Mouse (Mus musculus) left cerebral cortex, adult 18-20 months (tissue): ENCODE results near the gene Cipc. TPM values are rescaled to one million over a fixed set of nuclear protein-coding genes. Genes with fewer than 3 reads are reported as not detected.
A peak's percentile ranks its signal among the peaks of the same experiment; 100 is the strongest.

Experiments used
- DNase-seq, 2 experiments: peaks; one replicate each; pipeline ENCODE4 v3.0.0; 2021 to 2022; ENCODE audit warnings: low spot score in 2 of 2, mixed read lengths in 1 of 2
- total RNA-seq, 2 experiments: library from RNA; stranded (reverse); gene quantifications; 2 replicates each; pipeline ENCODE4 v1.2.3; 2021

Gene Cipc
- total RNA-seq, 2 experiments from 2014 or later: 84.0 to 86.8 TPM

DNA sequence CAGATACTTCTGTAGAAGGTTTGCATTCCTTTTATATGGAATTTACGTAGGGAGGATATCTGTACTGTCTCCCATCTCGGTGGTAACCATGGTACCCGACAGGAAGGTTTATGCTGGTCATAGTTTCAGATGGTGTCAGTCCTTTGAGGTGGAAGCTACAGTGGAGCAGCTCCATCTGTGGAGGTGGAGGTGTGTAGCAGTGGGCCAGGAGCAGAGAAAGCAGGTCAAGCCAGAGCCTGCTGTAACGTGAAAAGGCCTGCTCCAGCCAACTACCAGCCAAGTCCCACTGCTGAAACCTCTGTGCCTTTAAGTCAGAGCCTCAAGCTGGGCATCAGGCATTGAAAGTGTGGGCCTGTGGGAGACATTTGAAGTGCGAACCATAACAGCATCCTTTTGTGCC is 11.7 kb downstream of the Cipc start:
- DNase-seq: no peak

DNA sequence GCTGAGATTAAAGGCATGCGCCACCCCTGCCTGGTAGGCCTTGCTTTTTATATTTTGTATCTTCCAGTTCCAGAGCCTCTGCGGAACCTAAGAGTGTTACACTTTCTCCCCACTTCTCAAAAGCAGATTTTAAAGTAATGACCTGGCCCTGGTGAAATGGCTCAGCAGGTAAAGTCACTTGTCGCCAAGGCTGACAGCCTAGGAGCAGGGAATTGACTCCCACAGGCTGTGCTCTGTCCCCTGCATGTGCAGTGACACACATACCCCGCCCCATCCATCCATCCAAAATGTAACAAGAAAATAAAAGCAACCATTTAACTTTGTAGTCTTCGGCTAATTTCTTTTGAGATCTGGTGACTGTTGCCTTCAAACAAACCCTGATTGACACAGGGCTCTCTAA is 12.8 kb downstream of the Cipc start:
- DNase-seq: no peak

DNA sequence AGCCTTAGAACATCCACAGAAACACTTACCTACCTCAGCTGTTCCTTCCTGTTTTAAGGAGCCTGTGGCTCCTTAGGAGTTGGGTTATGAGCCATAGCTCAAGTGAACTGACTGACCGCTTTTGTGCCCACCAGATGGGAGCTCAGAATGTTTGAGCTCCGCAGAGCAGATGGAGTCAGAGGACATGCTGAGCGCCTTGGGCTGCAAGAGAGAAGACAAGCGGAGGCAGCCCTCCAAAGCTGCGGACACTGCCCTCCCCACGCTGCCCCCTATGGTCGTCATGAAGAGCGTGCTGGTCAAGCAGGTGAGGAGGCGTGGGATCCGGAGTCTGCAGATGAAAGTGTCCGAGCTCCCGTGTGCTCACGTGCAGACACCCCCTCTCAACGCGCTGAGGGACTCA is 13.3 kb downstream of the Cipc start:
- DNase-seq: no peak

DNA sequence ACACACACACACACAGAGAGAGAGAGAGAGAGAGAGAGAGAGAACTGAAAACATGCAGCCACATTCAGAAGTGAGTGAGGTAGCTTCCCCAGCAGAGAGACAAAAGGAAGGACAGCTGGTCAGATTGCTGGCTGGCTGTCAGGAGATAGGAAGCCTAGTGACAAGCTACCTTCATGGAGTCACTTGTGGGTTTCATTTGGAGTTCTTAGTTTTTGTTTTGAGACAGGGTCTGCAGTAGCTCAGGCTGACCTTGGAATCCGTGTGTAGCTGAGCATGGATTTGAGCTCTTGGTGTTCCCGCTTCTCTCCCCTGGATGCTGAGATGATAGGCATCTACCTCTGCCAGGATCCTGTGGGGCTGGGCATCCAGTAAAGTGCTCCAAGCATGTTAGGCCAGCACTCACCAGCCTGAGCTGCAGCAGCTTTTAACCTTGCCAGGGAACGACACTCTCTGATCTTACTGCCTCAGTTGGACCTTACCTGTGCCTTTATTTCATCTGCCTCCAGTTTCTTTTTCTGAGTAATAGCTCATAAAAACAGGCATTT is 14.0 kb downstream of the Cipc start:
- no peak for DNase-seq

DNA sequence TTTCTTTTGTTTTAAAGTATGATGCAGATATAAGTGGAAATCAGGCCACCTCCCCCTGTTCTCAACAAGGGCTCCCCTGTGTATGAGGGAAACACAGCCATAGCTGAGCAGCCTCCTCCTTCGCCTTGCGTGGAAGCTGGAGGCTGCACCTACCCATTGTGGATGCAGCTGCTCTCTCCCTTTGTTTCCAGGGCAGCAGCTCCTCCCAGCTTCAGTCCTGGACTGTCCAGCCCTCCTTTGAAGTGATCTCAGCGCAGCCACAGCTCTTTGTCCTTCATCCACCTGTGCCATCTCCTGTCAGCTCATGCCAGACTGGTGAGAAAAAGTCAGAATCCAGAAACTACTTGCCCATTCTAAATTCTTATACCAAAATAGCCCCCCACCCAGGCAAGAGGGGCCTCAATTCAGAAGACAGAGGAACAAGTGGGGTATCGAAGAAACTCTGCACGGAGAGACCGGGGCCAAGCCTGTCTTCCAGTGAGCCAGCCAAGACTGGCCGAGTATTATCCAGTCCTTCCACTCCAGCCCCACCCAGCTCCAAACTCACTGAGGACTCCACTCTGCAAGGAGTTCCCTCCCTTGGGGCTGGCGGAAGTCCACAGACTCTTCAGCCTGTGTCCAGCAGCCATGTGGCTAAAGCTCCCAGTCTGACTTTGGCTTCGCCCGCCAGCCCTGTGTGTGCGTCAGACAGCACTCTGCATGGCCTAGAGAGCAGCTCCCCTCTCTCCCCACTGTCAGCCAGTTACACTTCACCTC is 14.9 kb downstream of the Cipc start:
- DNase-seq: no peak

DNA sequence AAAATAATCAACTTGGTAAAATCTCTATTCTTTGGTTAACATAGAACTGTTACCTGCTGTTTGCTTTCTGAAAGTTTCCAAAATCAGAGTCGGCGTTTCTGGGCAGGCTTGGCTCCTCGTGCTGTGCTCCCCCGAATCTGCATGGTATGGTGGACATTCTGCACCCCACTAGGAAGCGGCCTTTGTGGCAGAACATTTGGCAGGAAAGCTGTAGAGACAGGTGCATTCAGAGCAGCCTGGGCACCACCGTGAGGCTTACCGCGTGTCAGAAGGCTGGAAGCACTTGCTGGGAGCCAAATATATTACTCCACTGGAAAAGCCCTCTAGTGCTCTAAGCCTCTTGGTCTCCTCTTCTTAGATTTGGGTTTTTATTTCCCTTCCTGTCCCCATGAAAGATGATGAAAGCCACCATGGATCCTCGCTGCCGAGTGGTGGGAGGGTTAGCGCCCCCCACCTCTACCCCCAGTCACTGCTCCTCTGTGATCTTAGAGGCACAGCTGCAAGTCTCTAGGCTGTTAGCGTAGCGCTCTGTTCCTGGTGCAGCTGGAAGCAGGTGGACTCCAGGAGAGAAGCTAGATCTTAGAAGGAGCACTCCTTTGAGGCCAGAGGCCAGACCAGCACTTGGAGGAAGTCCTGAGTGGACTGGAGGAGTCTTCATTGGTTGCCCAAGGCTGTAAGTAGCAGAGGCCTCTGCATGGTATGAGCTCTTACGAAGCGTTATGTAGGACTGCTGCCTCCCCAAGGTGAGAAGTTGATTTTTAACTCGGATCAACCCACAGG is 17.6 kb downstream of the Cipc start:
- DNase-seq: no peak

DNA sequence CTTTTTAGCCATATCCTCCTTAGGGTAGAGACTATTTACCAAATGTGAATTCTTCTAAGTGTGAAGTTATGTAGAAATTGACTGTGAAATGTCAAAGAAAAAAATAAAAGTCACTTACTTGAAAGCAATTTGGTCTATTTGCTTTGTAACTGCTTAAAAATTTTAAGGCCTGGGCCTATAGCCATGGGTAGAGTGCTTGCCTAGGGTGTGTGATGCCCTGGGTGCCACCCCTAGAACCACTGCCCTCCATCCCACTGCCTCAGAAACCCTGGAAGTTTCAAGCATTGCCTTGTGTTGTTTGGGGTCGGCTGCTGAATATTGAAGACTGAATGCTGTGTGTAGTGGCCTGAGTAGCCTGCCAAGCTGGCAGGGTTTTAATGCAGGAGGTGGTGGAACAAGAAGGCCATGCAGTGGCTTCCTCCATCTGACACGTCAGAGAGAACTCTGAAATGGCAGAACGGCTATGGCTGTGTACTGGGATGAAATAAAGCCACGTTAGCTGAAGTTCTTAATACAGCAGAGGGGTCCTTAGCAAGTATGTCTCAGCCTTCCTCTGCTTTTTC is 18.5 kb downstream of the Cipc start:
- DNase-seq: no peak

DNA sequence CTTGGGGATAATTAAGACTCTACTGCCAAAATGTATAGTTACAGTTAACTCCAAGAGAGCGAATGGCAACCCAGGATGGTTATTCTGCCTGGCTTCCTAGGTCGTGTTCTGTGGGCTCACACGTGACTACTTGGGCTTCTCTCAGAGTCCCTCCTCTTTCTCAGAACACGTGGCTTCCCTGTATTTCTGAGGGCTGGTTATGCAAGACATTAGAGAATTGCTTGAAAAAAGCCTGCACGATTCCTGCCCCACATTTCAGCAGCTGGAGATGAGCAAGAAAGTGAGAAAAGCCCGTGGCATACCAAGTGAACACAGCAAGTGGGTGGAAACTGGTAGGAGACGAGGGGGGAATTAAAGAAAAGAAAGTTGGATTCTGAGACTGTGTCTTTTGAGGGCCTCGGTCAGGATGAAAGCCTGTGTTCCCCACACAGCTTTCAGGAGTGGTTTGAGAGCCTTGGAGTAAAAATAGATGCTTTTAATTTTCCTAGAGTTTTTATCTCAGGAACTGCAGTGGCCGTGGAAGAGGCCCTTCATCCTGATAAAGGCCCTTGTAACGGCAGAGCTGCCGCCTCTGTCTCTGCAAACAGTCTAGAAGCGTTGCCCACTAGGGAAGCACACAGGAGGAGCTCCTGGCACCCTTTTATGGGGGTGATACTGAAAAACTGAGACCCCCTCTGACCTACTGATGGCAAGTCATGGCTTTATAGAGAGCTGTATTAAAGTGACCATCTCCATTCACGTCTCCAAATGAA is 21.8 kb downstream of the Cipc start:
- peak; percentile 52 to 78 for DNase-seq

DNA sequence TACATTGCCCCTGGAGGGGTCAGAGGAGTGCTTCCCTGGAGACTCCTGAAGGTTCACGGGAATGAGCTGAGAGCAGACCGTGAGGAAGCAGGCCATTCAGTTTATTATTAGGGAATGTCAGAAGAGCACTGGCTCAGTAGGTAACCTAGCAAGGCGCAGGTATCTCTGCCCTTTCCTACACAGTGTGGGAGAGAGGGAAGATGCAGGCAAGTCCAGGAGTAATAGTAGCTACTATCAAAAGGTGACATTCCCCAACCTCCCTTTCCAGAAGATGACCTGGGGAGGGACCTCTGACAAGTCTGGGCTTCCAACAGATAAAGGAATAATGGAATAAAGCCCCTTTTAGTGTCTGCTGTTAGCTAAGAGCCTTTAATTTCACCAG is 22.4 kb downstream of the Cipc start:
- DNase-seq: no peak

DNA sequence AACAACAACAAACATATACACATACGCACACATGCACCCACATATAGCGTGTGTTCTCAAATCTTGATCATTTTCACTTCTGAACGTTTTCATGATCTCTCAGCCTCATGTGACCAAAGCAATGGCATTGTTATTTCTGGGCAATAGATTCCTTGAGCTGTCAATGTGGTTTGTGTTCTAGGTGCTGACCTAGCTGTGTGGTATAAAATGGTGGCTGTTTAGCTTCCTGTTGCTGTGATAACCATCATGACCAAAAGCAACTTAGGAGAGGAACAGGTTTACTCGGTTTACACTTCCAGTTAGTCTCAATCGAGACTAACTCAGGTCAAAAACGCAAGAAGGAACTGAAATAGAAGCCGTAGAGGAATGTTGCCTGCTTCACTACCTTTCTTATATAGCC is 24.2 kb downstream of the Cipc start:
- no peak for DNase-seq

DNA sequence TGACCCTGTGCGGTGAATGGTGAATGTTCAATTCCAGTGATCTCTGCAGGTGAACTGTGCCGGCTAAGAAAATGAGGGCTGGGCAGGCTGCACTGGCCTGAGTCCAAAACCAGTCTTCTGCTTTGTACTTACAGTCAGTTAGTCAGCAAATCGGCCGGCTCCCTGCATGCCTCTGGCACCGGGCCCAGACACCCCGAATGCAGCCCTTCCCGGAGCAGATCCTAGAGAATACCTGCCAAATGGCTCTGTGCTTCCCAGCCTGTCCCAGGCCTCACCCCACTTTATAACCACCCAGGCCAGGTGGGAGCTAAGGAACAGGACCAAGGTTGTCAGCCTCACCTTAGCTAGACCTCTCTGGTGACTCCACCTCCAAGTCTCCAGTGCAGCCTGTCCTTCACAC is 26.4 kb downstream of the Cipc start:
- peak in 1 of 2 experiments; percentile 74 for DNase-seq

DNA sequence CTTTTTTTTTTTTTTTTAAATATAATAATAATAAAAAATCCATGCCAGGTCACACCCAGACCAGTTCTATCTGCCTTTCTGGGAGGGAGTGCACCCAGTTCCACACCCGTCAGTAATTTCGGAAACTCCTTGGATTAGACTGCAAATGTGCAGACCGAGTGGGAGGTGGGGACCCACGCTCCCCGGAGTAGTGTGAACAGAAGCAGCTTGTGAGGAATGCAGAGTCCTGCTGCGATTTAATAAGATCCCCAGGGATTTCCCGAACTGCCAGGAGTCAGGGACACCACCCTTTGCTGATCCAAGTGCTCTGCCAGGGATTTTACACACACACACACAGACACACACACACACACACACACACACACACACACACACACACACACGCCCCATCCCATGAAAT is 26.9 kb downstream of the Cipc start:
- DNase-seq: peak; percentile 50 to 76

DNA sequence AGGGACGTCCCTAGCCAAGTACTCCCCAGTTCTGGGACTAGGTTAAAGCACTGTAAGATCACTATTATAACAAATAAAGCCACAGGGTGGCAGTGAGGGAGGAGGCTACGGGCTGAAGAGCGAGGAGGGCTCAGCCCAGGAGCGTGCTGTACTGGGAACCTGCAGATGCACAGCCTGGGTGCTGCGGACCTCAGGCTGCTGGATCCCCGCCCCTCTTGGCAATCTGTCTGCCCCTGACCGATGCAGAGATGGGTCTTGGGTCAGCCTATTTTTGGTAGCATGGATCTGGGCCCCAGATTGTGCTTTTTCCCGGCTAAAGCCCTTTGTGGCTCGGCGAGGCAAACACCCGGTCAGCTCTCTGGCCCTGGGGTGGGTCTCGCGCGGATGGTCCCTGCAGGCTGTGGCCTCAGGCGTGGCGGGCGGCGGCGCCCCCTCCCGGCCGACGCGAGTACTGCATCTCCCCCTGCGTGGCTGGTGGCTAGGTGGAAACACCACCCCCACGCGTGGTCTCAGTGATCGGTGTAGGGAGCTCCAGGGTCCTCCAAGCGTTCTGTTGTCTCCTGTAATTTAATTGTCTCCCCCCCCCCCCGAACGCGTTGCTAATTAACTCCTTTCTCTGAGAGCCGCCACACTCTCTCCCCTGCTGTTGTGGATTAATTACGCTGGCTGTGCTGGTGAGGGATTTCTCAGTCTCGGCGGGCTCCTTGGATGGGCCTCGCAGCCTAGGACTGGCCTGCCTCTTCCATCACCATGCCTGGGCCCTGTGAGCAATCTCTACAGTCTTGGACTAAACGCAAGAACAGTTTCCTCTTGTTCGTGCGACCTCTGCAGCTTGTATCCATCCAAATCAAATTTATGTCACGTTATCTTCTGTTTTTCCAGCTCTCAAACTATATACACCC is 27.8 kb downstream of the Cipc start:
- DNase-seq: peak; percentile 72 to 74

DNA sequence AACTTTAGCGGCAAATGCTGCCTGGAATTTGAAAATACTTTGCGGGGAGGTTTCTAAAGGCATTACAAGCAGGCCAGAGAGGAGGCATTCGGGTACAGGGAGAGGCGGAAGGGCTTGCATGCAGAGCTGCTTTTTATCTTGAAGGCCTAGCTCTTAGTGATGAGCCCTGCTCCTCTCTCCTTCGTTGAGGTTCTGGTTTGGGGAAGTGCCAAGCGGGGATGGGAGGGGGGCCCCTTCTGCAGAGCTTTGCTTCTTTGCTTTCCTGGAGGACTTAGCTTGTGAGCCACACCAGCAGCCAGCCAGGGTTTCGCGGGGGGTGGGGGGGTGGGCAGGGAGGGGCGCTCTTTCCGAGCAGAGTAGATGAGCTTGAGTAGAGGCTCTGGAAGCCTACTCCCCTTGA is 28.9 kb downstream of the Cipc start:
- no peak for DNase-seq

DNA sequence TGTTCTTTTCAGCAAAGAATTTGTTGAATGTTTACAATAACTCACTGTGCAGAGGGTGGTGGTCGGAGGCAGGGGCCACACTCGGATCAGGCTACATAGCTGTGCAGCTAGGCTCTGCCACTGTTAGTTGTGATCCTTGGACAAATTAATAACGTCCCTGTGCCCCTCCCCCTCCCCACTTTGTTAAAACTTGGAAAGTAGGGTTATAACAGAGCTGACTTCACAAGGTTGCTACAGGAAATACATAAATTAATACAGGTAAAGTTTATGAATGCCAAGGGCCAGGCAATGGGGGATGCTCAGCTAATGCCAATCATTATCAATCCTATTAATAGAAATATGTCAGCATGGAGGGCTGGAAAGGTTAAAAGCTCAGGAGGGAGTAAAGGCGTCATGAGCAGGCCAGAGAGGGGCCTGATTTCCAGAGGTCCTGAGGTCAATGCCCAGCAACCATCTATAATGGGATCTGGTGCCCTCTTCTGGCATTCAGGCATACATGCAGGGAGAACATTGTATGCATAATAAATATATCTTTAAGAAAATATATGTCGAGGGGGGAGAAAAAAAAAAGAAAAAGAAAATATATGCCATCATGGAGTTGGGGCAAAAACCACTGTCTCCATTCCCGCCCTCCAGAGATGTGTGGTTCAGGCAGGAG is 29.8 kb downstream of the Cipc start:
- no peak for DNase-seq

DNA sequence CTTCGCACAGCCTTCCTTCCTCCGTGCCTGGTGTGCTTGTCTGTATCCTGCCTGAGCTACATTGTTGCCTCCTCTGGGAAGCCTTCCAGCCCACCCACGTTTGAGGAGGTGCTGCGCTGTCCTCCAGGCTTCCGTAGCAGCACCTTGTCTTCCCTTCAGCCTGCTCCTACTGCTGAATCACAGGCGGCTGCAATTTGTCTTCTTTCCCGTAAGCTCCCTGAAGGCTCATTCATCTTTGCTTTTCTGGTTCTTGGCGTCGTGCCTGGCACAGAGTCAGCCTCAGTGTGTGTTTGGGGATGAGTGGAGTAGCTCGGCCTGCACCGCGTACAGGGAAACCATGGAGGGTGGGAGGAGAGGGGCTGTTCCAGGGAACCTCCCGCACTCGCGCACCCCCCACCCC is 31.0 kb downstream of the Cipc start:
- DNase-seq: peak; percentile 84 to 89

DNA sequence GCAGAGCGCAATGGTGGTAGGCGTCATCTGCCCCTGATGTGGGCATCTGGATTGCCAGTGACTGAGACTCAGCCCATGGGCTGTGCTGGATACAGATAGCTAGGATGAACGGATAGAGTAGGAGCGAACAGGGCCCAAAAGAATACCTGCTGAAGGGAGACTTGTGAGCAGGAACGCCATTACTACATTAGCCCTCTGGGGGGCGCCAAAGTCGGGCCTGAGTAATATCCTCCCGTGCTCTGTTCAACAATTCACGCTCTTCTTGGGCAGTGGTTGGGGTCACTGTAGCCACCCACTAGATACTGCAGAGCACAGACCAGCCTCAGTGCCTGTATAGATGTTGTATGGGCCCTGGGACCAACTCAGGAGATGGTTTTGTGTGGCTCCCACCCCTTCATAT is 34.3 kb downstream of the Cipc start:
- DNase-seq: no peak

DNA sequence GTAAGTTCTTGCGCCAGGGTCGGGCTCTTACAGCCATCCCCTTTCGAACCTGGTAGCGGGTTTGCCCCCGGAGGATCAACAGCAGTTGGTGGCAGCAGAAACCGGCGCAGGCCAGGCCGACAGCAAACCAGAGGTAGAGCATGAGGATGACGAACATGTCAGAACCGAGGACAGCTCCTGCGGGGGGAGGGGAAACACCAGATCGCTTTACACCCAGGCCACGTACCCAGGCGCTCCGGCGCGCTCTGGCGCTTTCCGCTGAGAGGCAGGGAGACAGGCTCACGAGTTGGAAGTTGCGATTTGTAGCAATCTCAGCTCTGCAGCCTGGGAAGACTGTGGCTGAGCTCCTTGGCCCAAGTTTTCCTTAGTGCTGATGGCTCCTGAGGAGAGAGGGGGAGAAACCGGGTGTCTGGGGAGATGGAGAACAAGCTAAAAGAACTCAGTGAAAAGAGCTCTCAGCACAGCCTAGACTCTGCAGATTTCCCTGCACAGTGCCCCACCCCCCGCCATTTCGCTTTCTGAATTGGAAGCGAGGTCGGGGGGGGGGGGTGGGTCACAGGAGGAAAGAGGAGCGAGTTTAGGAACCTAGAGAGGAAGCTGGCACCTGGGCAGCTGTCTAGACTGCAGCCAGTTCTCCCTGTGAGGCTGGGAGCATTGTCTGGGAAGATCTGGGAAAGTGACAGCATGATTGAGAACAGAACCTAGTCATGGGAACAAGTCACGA is 36.8 kb downstream of the Cipc start:
- peak in 1 of 2 experiments; percentile 52 for DNase-seq

DNA sequence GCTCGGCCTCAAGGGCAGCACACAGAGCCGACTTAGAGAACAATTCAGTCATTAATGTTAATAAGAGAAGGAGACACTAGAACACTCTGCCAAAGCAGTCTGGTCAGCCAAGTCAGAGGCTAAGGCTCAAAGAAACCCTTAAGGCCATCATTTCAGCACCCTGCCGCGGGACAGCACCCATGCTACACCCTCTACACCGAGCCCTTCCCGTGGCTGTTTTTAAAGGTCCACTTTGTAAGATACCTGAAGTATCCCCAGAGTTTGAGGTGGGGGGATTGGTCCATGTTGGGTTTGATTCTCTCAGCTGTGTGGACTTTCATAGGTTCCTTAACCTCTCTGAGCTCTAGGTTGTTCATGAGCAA is 37.3 kb downstream of the Cipc start:
- no peak for DNase-seq
